Mouse (Mus musculus) limb, embryonic 10.5 days (tissue): ENCODE measurements around the gene Gpr25. TPM values are rescaled to one million over a fixed set of nuclear protein-coding genes. Genes with fewer than 3 reads are reported as not detected.

Source experiments
- DNase-seq: peaks from one replicate; pipeline ENCODE4 v3.0.0-alpha.2; 2017; ENCODE audit warnings: low spot score
- H3K27ac ChIP-seq: fragments of 300-500 bp; sonication (generic); 2 replicates; pipeline ENCODE4 v1.5.1; 2016; ENCODE audit warnings: mild to moderate bottlenecking
- H3K27me3 ChIP-seq: fragments of 300-500 bp; sonication (generic); 2 replicates; pipeline ENCODE4 v1.6.1; 2016; ENCODE audit warnings: low read depth, mild to moderate bottlenecking; ENCODE audit not compliant: poor library complexity, severe bottlenecking
- H3K36me3 ChIP-seq: fragments of 300-500 bp; sonication (generic); 2 replicates; pipeline ENCODE4 v1.6.1; 2016; ENCODE audit warnings: mild to moderate bottlenecking, moderate library complexity
- H3K4me1 ChIP-seq: fragments of 300-500 bp; sonication (generic); 2 replicates; pipeline ENCODE4 v1.6.1; 2016
- H3K4me3 ChIP-seq: fragments of 300-500 bp; sonication (generic); 2 replicates; pipeline ENCODE4 v1.5.1; 2016; ENCODE audit warnings: mild to moderate bottlenecking, moderate library complexity
- H3K9me3 ChIP-seq: fragments of 300-500 bp; sonication (generic); replicated peaks from 2 replicates; pipeline ENCODE4 v1.6.1; 2016; ENCODE audit warnings: mild to moderate bottlenecking
- WGBS: fragments of 180-500 bp; shearing (Covaris S2); methylation state at CpG from one replicate; pipeline ENCODE4 v1.1.7; 2016; 5-methylcytosine and 5-hydroxymethylcytosine counted together
- polyA plus RNA-seq: library from polyadenylated mRNA; unstranded; fragments of >200 nt; fragmentation: Nextera tagmentation; extraction: Ambion mirVana; gene quantifications from 2 replicates; pipeline ENCODE4 v1.2.1, GENCODE M21; 2016

The Gpr25 gene
- not detected in 2 replicates for polyA plus RNA-seq

DNA sequence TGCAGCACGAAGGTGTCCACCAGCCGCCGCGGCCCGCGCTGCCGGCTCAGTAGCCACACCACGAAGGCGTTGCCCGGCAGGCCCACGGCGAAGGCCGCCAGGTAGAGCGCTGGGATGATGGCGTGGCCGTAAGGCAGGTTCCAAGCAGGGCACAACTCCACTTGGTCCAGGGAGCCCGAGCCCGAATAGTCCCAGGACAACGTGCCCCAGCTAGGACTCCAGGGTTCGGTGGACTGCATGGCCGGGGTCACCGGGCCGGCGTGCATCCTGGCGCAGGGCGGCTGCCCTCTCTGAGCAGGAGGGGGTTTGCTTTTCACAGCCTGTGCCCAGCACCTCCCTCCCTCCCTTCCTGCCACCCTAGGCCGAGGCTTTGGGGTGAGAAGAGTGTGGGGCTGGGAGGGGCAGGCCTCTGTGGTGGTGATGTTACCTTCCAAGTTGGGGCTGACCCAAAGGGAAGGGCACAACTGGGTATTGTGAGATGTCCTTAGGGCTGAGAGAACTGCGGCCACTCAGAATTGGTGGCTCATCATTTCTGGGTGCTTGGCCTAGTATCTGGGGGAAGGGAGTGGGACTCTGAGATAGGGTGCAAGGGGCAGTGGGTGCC is at the start of gene Gpr25:
Gpr25 (minus strand) TSS at position 239 of the 604 bp plus-strand sequence.
- peaks cover 80% of the 10 kb centered on the region for H3K27me3 ChIP-seq

DNA sequence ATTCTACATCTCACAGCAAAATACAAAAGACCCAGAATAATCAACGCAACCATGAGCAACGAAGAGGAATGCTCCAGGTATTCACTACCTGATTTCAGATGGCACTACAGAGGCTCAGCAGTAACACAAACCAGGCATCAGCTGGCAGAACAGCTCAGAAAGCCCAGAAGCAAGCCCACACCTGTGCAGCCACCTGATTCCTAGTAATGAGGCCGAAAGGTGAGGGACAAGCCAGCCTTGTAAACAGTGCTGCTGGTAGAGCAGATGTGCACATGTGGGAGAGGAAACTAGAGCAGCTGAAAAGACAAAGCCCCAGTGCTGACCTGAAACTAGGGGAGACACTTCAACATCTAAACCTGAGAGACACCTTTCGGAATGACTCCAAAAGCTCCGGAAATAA is 48.5 kb upstream of the Gpr25 start:
- no peak for DNase-seq
- no peaks in the 10 kb centered on the region for H3K27me3 ChIP-seq
- no peak overlapping the region for H3K4me3 ChIP-seq
- 0 out of 2 replicates have a peak, but pooled peaks cover 2% of the 10 kb centered on the region for H3K4me1 ChIP-seq
- WGBS, result 89% methylated on average over 5 of the region's 5 CpGs
- H3K36me3 ChIP-seq, result no peaks in the 10 kb centered on the region
- no peak overlapping the region for H3K27ac ChIP-seq
- no peaks in the 10 kb centered on the region for H3K9me3 ChIP-seq

More for the DNA sequence above, at the start of gene Gpr25:
- Histone ChIP-seq H3K36me3 (no peaks in the 10 kb centered on the region), H3K4me3 (peak within 1 kb of the TSS; percentile 66), H3K27ac (peak within 1 kb of the TSS; percentile 75), H3K9me3 (no peaks in the 10 kb centered on the region), H3K4me1 (peaks cover 18% of the 10 kb centered on the region)
- WGBS, result 10% methylated on average over 28 of the region's 28 CpGs
- DNase-seq, result no peak

DNA sequence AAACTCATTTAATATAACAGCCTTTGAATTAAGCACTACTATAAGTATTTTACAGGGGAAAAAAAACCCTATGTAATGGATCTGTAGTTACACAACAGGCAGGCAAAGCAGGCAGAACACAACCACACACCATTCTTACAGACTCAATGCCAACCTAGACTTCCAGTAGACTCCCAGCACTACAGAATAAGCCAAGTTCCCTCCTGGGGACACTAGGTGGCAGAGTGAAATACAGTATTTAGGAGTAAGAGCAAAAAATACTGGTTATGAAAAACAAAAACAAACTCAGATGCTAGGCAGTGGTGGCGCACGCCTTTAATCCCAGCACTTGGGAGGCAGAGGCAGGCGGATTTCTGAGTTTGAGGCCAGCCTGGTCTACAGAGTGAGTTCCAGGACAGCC is 45.8 kb upstream of the Gpr25 start:
- no peak for DNase-seq
- Histone ChIP-seq H3K4me3 (no peak overlapping the region), H3K27me3 (no peaks in the 10 kb centered on the region), H3K27ac (no peak overlapping the region), H3K9me3 (no peaks in the 10 kb centered on the region), H3K36me3 (peaks cover 15% of the 10 kb centered on the region), H3K4me1 (0 out of 2 replicates have a peak, but pooled peaks cover 2% of the 10 kb centered on the region)
- 85% methylated on average over 3 of the region's 3 CpGs for WGBS

DNA sequence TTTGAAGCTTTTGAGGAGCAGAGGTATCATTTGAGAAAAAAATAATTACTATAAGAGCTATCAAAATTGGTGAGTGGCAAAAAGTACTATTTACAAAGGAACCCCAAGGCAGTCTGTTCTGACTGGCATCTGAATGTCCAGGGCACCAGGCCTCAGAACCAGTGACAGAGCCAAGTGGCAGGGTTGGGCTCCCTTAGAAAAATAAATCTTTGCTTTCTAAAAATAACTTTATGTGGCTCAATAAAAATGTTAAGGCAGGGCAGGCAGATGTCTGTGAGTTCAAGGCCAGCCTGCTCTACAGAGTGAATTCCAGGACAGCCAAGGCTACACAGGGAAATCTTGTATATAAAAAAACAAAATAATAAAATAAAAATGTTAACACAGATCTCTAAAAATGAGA is 33.3 kb upstream of the Gpr25 start:
- Histone ChIP-seq H3K27me3 (no peaks in the 10 kb centered on the region), H3K9me3 (no peaks in the 10 kb centered on the region), H3K4me3 (no peak overlapping the region), H3K4me1 (no peaks in the 10 kb centered on the region), H3K36me3 (peaks cover 38% of the 10 kb centered on the region), H3K27ac (no peak overlapping the region)
- no peak for DNase-seq

DNA sequence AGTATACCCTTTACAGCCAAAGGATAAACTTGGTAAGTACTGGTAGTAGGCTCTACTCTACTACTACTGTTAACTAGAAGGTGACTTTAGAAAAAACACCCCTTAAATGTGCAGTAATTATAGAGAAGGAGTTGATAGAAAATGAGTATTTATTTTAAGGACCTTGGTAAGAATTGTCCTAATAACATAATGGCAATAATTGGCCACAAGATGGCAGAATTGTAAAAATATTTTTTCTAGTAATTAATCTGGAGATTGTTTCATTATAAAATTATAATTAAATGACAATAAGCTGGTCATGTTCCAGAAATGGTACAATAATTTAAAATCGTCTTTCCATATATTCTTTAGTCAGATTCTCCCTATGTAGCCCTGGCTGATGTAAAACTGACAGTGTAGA is 29.1 kb upstream of the Gpr25 start:
- DNase-seq, result no peak
- Histone ChIP-seq H3K4me1 (no peaks in the 10 kb centered on the region), H3K4me3 (no peak overlapping the region), H3K36me3 (peaks cover 38% of the 10 kb centered on the region), H3K9me3 (no peaks in the 10 kb centered on the region), H3K27me3 (no peaks in the 10 kb centered on the region), H3K27ac (no peak overlapping the region)
- 90% methylated on average over 1 of the region's 1 CpGs for WGBS

DNA sequence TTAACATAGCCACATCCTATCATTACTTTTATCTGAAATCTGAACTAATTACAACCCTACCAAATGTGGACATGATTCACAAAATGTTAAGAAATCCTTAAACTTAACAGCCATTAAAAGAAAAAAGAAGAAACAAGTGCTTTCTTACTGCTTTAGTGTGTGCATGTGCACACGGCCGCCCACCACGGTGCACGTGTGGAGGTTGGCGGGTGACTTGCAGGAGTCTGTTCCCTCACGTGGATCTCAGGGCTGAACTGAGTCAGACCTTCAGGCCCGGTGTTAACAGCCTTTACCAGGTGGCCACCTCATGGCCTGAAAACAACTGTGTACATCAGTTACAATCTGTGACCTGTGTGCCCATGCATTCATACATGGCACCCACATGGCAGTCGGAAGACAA is 16.7 kb upstream of the Gpr25 start:
- H3K4me3 ChIP-seq, result no peak overlapping the region
- H3K36me3 ChIP-seq, result peaks cover 99% of the 10 kb centered on the region
- no peak overlapping the region for H3K27ac ChIP-seq
- 89% methylated on average over 8 of the region's 8 CpGs for whole genome bisulfite sequencing
- no peaks in the 10 kb centered on the region for H3K4me1 ChIP-seq
- no peak for DNase-seq
- H3K27me3 ChIP-seq, result no peaks in the 10 kb centered on the region
- no peaks in the 10 kb centered on the region for H3K9me3 ChIP-seq

DNA sequence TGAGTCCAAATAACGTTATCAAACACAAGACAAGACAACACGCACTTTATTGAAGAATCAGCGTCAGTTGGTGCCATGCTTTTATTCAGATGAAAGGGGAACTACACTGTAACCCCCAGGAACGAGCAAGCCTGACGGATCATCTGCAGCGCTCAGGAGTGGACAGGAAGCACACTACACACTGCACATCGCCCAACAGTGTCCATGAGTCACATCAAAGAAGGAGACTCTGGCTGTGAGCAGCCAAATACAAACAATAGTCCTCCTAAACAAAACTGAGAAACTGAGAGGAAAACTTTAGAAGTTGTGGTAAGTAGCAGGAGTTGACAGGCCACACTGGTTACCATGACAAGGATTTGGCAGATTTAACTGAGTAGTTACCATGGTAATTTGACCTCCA is 7.6 kb upstream of the Gpr25 start:
- no peaks in the 10 kb centered on the region for H3K4me1 ChIP-seq
- peaks cover 49% of the 10 kb centered on the region for H3K36me3 ChIP-seq
- 88% methylated on average over 7 of the region's 7 CpGs for WGBS
- no peak for DNase-seq
- H3K4me3 ChIP-seq, result no peak overlapping the region
- H3K9me3 ChIP-seq, result no peaks in the 10 kb centered on the region
- no peak overlapping the region for H3K27ac ChIP-seq
- H3K27me3 ChIP-seq, result peaks cover 6% of the 10 kb centered on the region; the same call in 1 of the 2 replicates

DNA sequence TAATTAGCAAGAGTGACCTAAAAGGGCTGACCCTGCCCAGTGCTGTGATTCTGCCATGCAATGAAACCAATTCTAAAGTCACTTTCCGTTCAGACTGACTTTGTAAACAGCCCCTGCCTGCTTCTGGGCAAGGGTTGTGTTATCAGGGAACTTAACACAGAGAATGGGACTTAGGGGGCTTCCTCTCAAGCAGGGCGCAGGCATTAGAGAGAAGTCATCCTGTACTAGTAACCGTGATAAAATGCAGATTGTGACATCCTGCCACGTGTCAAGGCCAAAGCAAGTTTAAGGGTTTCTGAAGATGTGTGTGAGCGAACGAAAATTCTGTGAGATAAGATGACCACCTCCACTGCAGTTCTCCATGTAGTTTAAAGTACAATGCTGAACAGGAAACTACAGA is 5.5 kb upstream of the Gpr25 start:
- no peaks in the 10 kb centered on the region for H3K9me3 ChIP-seq
- 52% methylated on average over 6 of the region's 6 CpGs for WGBS
- H3K27me3 ChIP-seq, result peaks cover 27% of the 10 kb centered on the region
- no peak for DNase-seq
- H3K4me3 ChIP-seq, result no peak overlapping the region
- peaks cover 28% of the 10 kb centered on the region for H3K36me3 ChIP-seq
- no peaks in the 10 kb centered on the region for H3K4me1 ChIP-seq
- H3K27ac ChIP-seq, result no peak overlapping the region

DNA sequence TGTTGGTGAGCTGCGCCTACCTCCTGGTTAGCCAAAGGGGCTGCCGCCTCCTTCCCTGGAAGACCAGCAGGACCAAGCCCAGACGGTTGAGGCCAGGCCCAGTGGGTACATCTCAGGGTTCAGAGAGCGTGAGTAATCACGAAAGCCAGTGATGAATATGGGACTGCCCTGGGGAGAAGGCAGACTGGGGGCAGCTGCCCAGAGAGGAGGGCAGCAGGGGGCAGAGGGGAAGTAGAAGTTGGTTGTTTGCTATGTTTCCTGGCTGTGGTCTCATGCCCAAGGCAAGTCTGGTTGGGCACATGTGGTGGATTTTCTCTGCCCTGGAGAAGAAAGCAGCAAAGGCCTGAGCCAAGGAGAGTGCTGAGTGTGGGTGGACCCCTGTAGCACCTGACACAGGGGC is 2.7 kb upstream of the Gpr25 start:
- H3K4me3 ChIP-seq, result no peak overlapping the region

DNA sequence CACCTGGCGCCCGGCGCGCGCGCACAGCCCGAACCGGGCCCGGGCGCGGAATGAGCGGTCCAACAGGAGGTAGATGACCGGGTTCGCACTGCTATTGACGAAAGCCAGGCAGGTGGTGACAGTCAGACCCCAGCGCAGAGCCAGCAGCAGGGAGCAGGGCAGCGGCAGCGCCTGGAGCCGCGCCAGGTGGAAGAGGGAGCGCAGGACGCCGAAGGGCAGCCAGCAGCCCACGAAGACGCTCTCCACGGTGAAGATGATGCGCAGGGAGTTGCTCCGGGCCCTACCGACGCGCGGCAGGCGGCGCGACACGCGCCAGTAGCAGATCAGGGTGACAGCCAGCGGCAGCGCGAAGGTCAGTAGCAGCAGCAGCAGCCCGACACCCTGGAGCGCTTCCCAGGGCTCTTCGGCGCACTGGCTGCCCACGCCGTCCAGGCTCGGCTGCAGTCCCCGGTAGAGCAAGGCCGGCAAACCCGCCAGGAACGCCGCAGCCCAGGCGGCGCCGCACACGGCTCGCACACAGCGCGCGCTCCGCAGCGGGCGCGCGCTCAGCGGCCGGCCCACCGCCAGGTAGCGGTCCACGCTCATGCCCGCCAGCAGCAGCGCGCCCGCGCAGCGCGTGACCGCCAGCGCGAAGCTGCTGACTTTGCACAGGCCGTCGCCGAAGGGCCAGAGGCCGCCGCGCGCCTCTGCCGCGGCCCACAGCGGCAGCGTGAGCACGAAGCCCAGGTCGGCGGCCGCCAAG is 609 bp downstream of the Gpr25 start:
- peak overlapping the region; percentile 75 for H3K27ac ChIP-seq
- WGBS, result 2% methylated on average over 95 of the region's 95 CpGs
- peak; percentile 73 for DNase-seq

More for the DNA sequence above, 2.7 kb upstream of the Gpr25 start:
- Histone ChIP-seq H3K4me1 (peaks cover 15% of the 10 kb centered on the region), H3K36me3 (peaks cover 6% of the 10 kb centered on the region), H3K27me3 (peaks cover 54% of the 10 kb centered on the region), H3K27ac (no peak overlapping the region), H3K9me3 (no peaks in the 10 kb centered on the region)
- 86% methylated on average over 5 of the region's 5 CpGs for WGBS
- no peak for DNase-seq

DNA sequence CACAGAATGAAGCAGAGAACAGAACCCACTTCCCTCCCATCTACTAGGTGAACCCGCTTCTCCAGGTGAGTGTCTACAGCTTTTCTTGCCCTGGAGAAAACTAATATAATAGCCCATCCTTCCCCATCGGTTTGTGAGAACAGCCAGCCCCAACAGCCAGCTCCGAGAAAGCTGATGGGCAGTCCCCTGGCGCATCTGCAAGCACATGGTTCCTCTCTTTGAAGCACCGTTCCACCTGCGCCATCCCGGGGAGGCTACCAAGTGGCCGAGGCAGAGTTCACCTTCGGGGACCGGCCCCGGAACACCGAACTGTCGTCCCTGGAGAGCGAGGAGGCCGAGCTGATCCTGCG is 1.2 kb downstream of the Gpr25 start:
- Histone ChIP-seq H3K36me3 (no peaks in the 10 kb centered on the region), H3K27ac (no peak overlapping the region), H3K4me1 (peaks cover 27% of the 10 kb centered on the region), H3K9me3 (no peaks in the 10 kb centered on the region), H3K4me3 (peak overlapping the region; percentile 66), H3K27me3 (peaks cover 89% of the 10 kb centered on the region)
- DNase-seq, result no peak
- WGBS, result 3% methylated on average over 16 of the region's 16 CpGs

More for the DNA sequence above, 609 bp downstream of the Gpr25 start:
- Histone ChIP-seq H3K4me3 (peak overlapping the region; percentile 66), H3K36me3 (no peaks in the 10 kb centered on the region), H3K27me3 (peaks cover 87% of the 10 kb centered on the region), H3K4me1 (peaks cover 25% of the 10 kb centered on the region), H3K9me3 (no peaks in the 10 kb centered on the region)

DNA sequence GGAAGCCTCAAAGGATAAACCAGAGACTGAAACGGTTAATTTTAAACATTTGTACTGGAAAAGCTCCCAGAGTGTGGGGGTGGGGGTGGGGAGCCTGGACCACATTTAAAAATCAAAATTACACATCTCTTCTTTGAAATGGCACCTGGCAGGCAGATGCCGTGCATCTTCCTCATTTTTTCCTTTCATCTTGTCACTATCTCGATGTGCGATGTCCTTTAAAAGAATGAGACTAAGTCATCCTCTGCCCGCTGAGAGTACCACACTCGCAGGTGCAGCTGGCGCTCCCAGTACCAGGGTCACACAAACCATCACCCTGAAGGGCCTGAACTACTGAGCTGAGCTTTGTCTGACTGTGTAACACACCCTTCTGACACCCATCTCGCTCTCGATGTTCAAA is 2.2 kb downstream of the Gpr25 start:
- Histone ChIP-seq H3K4me1 (peaks cover 27% of the 10 kb centered on the region), H3K9me3 (no peaks in the 10 kb centered on the region), H3K27me3 (peaks cover 86% of the 10 kb centered on the region), H3K4me3 (no peak overlapping the region), H3K27ac (no peak overlapping the region), H3K36me3 (no peaks in the 10 kb centered on the region)
- DNase-seq, result no peak
- 79% methylated on average over 9 of the region's 9 CpGs for WGBS

DNA sequence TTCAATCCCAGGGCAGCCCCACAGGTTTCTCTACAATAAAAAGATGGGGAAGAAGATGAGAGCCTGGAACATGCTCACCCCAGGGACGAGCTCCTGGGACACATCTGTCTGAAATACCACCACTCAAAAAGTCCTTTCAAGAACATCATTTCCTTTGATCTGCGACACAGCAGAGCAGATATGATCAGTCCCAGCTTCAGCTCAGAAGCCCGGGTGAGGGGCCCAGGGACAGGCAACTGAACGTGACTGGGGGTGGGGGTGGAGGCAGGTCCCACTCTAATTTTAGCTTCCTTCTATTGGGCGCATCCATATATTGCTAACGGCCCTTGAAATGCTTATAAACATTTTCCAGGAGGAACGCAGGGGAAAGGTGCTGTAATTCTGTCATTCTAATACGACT is 5.0 kb downstream of the Gpr25 start:
- Histone ChIP-seq H3K27me3 (peaks cover 58% of the 10 kb centered on the region), H3K27ac (no peak overlapping the region), H3K36me3 (no peaks in the 10 kb centered on the region), H3K9me3 (no peaks in the 10 kb centered on the region), H3K4me3 (no peak overlapping the region), H3K4me1 (peaks cover 24% of the 10 kb centered on the region)
- no peak for DNase-seq
- WGBS, result 35% methylated on average over 8 of the region's 8 CpGs
